Mouse (Mus musculus) forebrain, postnatal 0 days (tissue): ENCODE data around the gene Cep85l. TPM values are rescaled to one million over a fixed set of nuclear protein-coding genes. Genes with fewer than 3 reads are reported as not detected.

ENCODE experiments used
- ATAC-seq: fragments of 200-750 bp; cut with Nextera tagmentation; 2 replicates; pipeline ENCODE4 v1.8.0; 2017; ENCODE audit warnings: mild to moderate bottlenecking, moderate library complexity
- DNase-seq: peaks from one replicate; pipeline ENCODE4 v3.0.0-alpha.2; 2015
- H3K27ac ChIP-seq: fragments of 300-500 bp; sonication (generic); 2 replicates; pipeline ENCODE4 v1.5.1; 2014; ENCODE audit warnings: low read depth, mild to moderate bottlenecking, antibody characterized with exemption, low read length, moderate library complexity, mixed read lengths
- H3K27me3 ChIP-seq: fragments of 300-500 bp; sonication (generic); 2 replicates; pipeline ENCODE4 v1.6.1; 2014; ENCODE audit warnings: mild to moderate bottlenecking, low read length, mixed read lengths; ENCODE audit not compliant: insufficient read depth
- H3K36me3 ChIP-seq: fragments of 300-500 bp; sonication (generic); 2 replicates; pipeline ENCODE4 v1.6.1; 2014; ENCODE audit warnings: mild to moderate bottlenecking, moderate library complexity; ENCODE audit not compliant: insufficient read depth
- H3K4me1 ChIP-seq: fragments of 300-500 bp; sonication (generic); 2 replicates; pipeline ENCODE4 v1.6.1; 2014; ENCODE audit warnings: antibody characterized with exemption; ENCODE audit not compliant: insufficient read depth
- H3K4me2 ChIP-seq: fragments of 300-500 bp; sonication (generic); 2 replicates; pipeline ENCODE4 v1.6.1; 2014; ENCODE audit warnings: low read depth, mild to moderate bottlenecking, moderate library complexity
- H3K4me3 ChIP-seq: fragments of 300-500 bp; sonication (generic); 2 replicates; pipeline ENCODE4 v1.5.1; 2014; ENCODE audit warnings: low read depth, low read length, mixed read lengths
- H3K9ac ChIP-seq: fragments of 300-500 bp; sonication (generic); 2 replicates; pipeline ENCODE4 v1.6.1; 2014; ENCODE audit warnings: mild to moderate bottlenecking
- H3K9me3 ChIP-seq: fragments of 300-500 bp; sonication (generic); 2 replicates; pipeline ENCODE4 v1.6.1; 2016; ENCODE audit warnings: low read length
- CTCF ChIP-seq: sonication (generic); IDR thresholded peaks from 2 replicates; pipeline ENCODE4 v1.5.1; 2016; ENCODE audit warnings: antibody characterized with exemption, control low read depth, low read depth
- WGBS: fragments of 180-500 bp; shearing (Covaris S2); extraction: QIAGEN DNeasy Blood & Tissue Kit; methylation state at CpG from one replicate; pipeline ENCODE4 v1.1.7; 2014; 5-methylcytosine and 5-hydroxymethylcytosine counted together
- polyA plus RNA-seq: library from polyadenylated mRNA; unstranded; fragments of >200 nt; fragmentation: Nextera tagmentation; extraction: Ambion mirVana; gene quantifications from 2 replicates; pipeline ENCODE4 v1.2.1, GENCODE M21; 2015
- total RNA-seq: library from RNA; depleted of rRNA; stranded (reverse); fragments of >200 nt; gene quantifications from 2 replicates; pipeline ENCODE4 v1.2.3, GENCODE M21; 2014; rRNA removed

Cep85l gene
- total RNA-seq (12.7 and 18.2 TPM in 2 replicates), polyA plus RNA-seq (4.9 and 6.9 TPM in 2 replicates)

GRCm38 (mm10) chr10:53379709-53380106, at the start of gene Cep85l:
TSS of gene Cep85l (minus strand) at chr10:53379947.
- Histone ChIP-seq H3K9me3 (no peaks in the 10 kb centered on the region), H3K4me3 (peak within 1 kb of the TSS; percentile 96), H3K4me2 (peak within 1 kb of the TSS; percentile 64), H3K27me3 (no peaks in the 10 kb centered on the region), H3K9ac (peak within 1 kb of the TSS; percentile 99), H3K27ac (peak within 1 kb of the TSS; percentile 99), H3K36me3 (no peaks in the 10 kb centered on the region), H3K4me1 (no peaks in the 10 kb centered on the region)
- under 1% methylated on average over 31 of the region's 31 CpGs for WGBS
- DNase-seq (peak; percentile 95), ATAC-seq (peak; percentile 98)
- TF ChIP-seq CTCF = no peak

- no peaks in the 10 kb centered on the region for H3K36me3 ChIP-seq
- peak; percentile 54 for ATAC-seq
- DNase-seq = no peak
- H3K9ac ChIP-seq = no peak overlapping the region
- no peak overlapping the region for H3K4me3 ChIP-seq
- WGBS = 55% methylated on average over 7 of the region's 7 CpGs
- no peaks in the 10 kb centered on the region for H3K9me3 ChIP-seq
- H3K27me3 ChIP-seq = no peaks in the 10 kb centered on the region
- 0 out of 2 replicates have a peak overlapping the region, but pooled peaks have one; percentile 41 for H3K27ac ChIP-seq
- H3K4me2 ChIP-seq = no peak overlapping the region
- no peak for TF ChIP-seq CTCF
- H3K4me1 ChIP-seq = peaks cover 15% of the 10 kb centered on the region
These were observed 49.1 kb upstream of the Cep85l start for GRCm38 (mm10) chr10:53428695-53429447.

- no peak overlapping the region for H3K9ac ChIP-seq
- TF ChIP-seq CTCF = no peak
- peaks cover 18% of the 10 kb centered on the region for H3K4me1 ChIP-seq
- H3K36me3 ChIP-seq = no peaks in the 10 kb centered on the region
- H3K27ac ChIP-seq = no peak overlapping the region
- ATAC-seq (no peak), DNase-seq (no peak)
- no peak overlapping the region for H3K4me3 ChIP-seq
- 78% methylated on average over 2 of the region's 2 CpGs for WGBS
- no peaks in the 10 kb centered on the region for H3K9me3 ChIP-seq
- no peak overlapping the region for H3K4me2 ChIP-seq
- H3K27me3 ChIP-seq = no peaks in the 10 kb centered on the region
These were observed 46.8 kb upstream of the Cep85l start for GRCm38 (mm10) chr10:53426524-53426923.

- Histone ChIP-seq H3K27ac (no peak overlapping the region), H3K4me2 (no peak overlapping the region), H3K9me3 (no peaks in the 10 kb centered on the region), H3K36me3 (no peaks in the 10 kb centered on the region), H3K4me1 (peaks cover 3% of the 10 kb centered on the region; the same call in 1 of the 2 replicates), H3K27me3 (no peaks in the 10 kb centered on the region), H3K4me3 (no peak overlapping the region), H3K9ac (no peak overlapping the region)
- DNase-seq (no peak), ATAC-seq (no peak)
- WGBS = 89% methylated on average over 1 of the region's 1 CpGs
- no peak for TF ChIP-seq CTCF
These were observed 43.3 kb upstream of the Cep85l start for GRCm38 (mm10) chr10:53423091-53423490.

GRCm38 (mm10) chr10:53422206-53422605, 42.5 kb upstream of the Cep85l start:
- Histone ChIP-seq H3K27me3 (no peaks in the 10 kb centered on the region), H3K27ac (no peak overlapping the region), H3K36me3 (no peaks in the 10 kb centered on the region), H3K9ac (no peak overlapping the region), H3K4me3 (no peak overlapping the region), H3K4me2 (no peak overlapping the region), H3K9me3 (no peaks in the 10 kb centered on the region), H3K4me1 (peaks cover 3% of the 10 kb centered on the region; the same call in 1 of the 2 replicates)
- ATAC-seq (no peak), DNase-seq (no peak)
- WGBS = 58% methylated on average over 1 of the region's 1 CpGs
- no peak for TF ChIP-seq CTCF

GRCm38 (mm10) chr10:53421613-53422012, 41.9 kb upstream of the Cep85l start:
- no peaks in the 10 kb centered on the region for H3K9me3 ChIP-seq
- H3K4me3 ChIP-seq = no peak overlapping the region
- H3K4me2 ChIP-seq = no peak overlapping the region
- TF ChIP-seq CTCF = no peak
- H3K36me3 ChIP-seq = no peaks in the 10 kb centered on the region
- H3K27ac ChIP-seq = no peak overlapping the region
- DNase-seq (no peak), ATAC-seq (no peak)
- WGBS = 93% methylated on average over 6 of the region's 6 CpGs
- H3K4me1 ChIP-seq = peaks cover 3% of the 10 kb centered on the region; the same call in 1 of the 2 replicates
- no peaks in the 10 kb centered on the region for H3K27me3 ChIP-seq
- H3K9ac ChIP-seq = no peak overlapping the region

- ATAC-seq = no peak
- no peak for TF ChIP-seq CTCF
These were observed 40.3 kb upstream of the Cep85l start for GRCm38 (mm10) chr10:53420069-53420468.

More at GRCm38 (mm10) chr10:53420069-53420468, 40.3 kb upstream of the Cep85l start:
- Histone ChIP-seq H3K9me3 (no peaks in the 10 kb centered on the region), H3K4me3 (no peak overlapping the region), H3K9ac (no peak overlapping the region), H3K27me3 (no peaks in the 10 kb centered on the region), H3K36me3 (no peaks in the 10 kb centered on the region), H3K27ac (no peak overlapping the region), H3K4me1 (peaks cover 3% of the 10 kb centered on the region; the same call in 1 of the 2 replicates), H3K4me2 (no peak overlapping the region)
- no peak for DNase-seq
